ENCODE assay signal across 23 mouse cellular contexts in the genomic region with DNA sequence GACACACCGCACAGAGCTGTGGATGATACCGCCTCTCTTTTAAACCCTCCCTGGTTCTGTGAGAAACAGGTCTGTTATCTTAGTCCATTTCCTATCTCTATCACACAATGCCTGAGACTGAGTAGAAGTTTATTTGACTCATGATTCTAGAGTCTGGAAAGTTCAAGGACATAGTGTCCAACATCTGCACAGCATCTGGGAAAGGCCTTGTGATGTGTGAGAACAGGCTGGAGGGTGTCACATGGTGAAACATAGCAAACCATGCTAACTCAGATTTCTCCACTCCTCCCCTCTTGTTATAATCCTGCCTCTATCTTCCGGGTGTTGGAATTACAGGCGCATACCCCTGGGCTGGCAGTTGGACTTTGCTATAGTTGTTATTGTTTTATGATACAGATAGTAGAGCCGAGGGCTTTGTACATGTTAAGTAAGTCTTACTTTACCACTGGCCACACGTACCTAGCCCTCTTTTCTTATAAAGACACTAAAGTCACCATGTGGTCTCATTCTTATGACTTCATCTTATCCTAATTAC.
DNase-seq lines count a peak whose midpoint lies in the region; ATAC-seq lines count a peak whose summit lies in the region.
"Had no signal": no experiment of that assay in that cellular context is flagged by ENCODE, and none has a peak within 500 bp of the region (broad histone marks: within the 10 kb centered on the region; RNA-seq: fewer than 3 reads in every experiment).

No protein-coding gene starts in this region.

- H3K36me3 ChIP-seq in heart, embryonic 10.5 days: no peaks in the 10 kb centered on the region
- no peaks in the 10 kb centered on the region for H3K36me3 ChIP-seq in heart, embryonic 11.5 days (ENCODE audit: control insufficient read depth, insufficient read depth, low read length)
- H3K36me3 ChIP-seq: embryonic facial prominence, embryonic 13.5 days; lung, embryonic 15.5 days; neural tube, embryonic 13.5 days had no signal

- H3K27me3 ChIP-seq in heart, embryonic 10.5 days (ENCODE audit: insufficient read depth, poor library complexity, severe bottlenecking): no peaks in the 10 kb centered on the region
- H3K27me3 ChIP-seq in heart, embryonic 11.5 days (ENCODE audit: control insufficient read depth, insufficient read depth, low read length): no peaks in the 10 kb centered on the region
- H3K27me3 ChIP-seq: embryonic facial prominence, embryonic 13.5 days; lung, embryonic 15.5 days; neural tube, embryonic 13.5 days; Patski had no signal

- WGBS in heart, embryonic 10.5 days: 69% methylated on average over 6 of the region's 6 CpGs
- 73% methylated on average over 6 of the region's 6 CpGs for WGBS in heart, embryonic 11.5 days (ENCODE audit: insufficient replicate concordance)
- WGBS in large intestine, adult 2 months: 42% methylated on average over 6 of the region's 6 CpGs

- no peak overlapping the region for H3K4me3 ChIP-seq in heart, embryonic 10.5 days
- H3K4me3 ChIP-seq in heart, embryonic 11.5 days (ENCODE audit: low read depth, low read length): no peak overlapping the region
- H3K4me3 ChIP-seq: embryonic facial prominence, embryonic 13.5 days; lung, embryonic 15.5 days; neural tube, embryonic 13.5 days had no signal

- no peak overlapping the region for H3K4me2 ChIP-seq in heart, embryonic 11.5 days
- H3K4me2 ChIP-seq: embryonic facial prominence, embryonic 13.5 days; liver, embryonic 11.5 days; lung, embryonic 15.5 days; midbrain, embryonic 11.5 days; neural tube, embryonic 13.5 days had no signal

- no peak overlapping the region for H3K9ac ChIP-seq in heart, embryonic 11.5 days (ENCODE audit: low read depth, low read length)
- H3K9ac ChIP-seq: embryonic facial prominence, embryonic 13.5 days; lung, embryonic 15.5 days; neural tube, embryonic 13.5 days had no signal

- 0 out of 2 replicates have a peak overlapping the region, but pooled peaks have one; percentile 75 for H3K27ac ChIP-seq in heart, embryonic 10.5 days
- no peak overlapping the region for H3K27ac ChIP-seq in heart, embryonic 11.5 days (ENCODE audit: low read depth, low read length)
- H3K27ac ChIP-seq: embryonic facial prominence, embryonic 13.5 days; lung, embryonic 15.5 days; neural tube, embryonic 13.5 days had no signal

- peak; percentile 25 for DNase-seq in adrenal gland, adult 2 months
- DNase-seq in adrenal gland, postnatal 10 days: no peak
- no peak for DNase-seq in heart, embryonic 10.5 days (ENCODE audit: low spot score)
- DNase-seq in 3T3-L1 (ENCODE audit: low read depth, low spot score): peak; percentile 81
- DNase-seq in large intestine, adult 2 months (ENCODE audit: low read depth, low spot score): peak; percentile 63
- DNase-seq in ovary, postnatal 14 days (ENCODE audit: low spot score): no peak
- DNase-seq in c-Kit-positive CD71-positive TER-119-positive erythroid progenitor cells, embryonic 14.5 days (ENCODE audit: low spot score): no peak
- DNase-seq: adrenal gland, postnatal 14 days; cerebellum, adult 11-12 months; cerebellum, postnatal 14 days; kidney, postnatal 36 days; lung, postnatal 4 days; spleen, adult 18-20 months; thymus, adult 18-20 months had no signal

- ATAC-seq in heart, embryonic 11.5 days (replicated peaks; ENCODE audit: insufficient number of reproducible peaks, low FRiP score, low TSS enrichment): no peak
- ATAC-seq: CD4-positive, CD25-positive, alpha-beta regulatory T cell, adult 4 months; forebrain, embryonic 16.5 days had no signal

- H3K9me3 ChIP-seq in heart, embryonic 10.5 days: no peaks in the 10 kb centered on the region
- H3K9me3 ChIP-seq in heart, embryonic 11.5 days (replicated peaks; ENCODE audit: control insufficient read depth, low read length): no peaks in the 10 kb centered on the region
- H3K9me3 ChIP-seq: embryonic facial prominence, embryonic 13.5 days; lung, embryonic 15.5 days; neural tube, embryonic 13.5 days had no signal

- peaks cover 43% of the 10 kb centered on the region for H3K4me1 ChIP-seq in heart, embryonic 10.5 days
- peaks cover 24% of the 10 kb centered on the region for H3K4me1 ChIP-seq in heart, embryonic 11.5 days (ENCODE audit: control insufficient read depth, insufficient read depth, low read length)

Comparison
In these comparisons a context has a peak if more than half of its experiments do, and no peak if none do; other contexts are left out.
1. DNase-seq: peak in adrenal gland, adult 2 months (single experiment), 3T3-L1 (single experiment) and large intestine, adult 2 months (single experiment); none in adrenal gland, postnatal 10 days (single experiment), heart, embryonic 10.5 days (single experiment), ovary, postnatal 14 days (single experiment) and c-Kit-positive CD71-positive TER-119-positive erythroid progenitor cells, embryonic 14.5 days (single experiment).